Mouse (Mus musculus) testis, adult 2 months (tissue): ENCODE measurements around the gene Rhoj.

Experiments used
- CTCF ChIP-seq: fragments of 200-500 bp; IDR thresholded peaks from 2 replicates; pipeline ENCODE4 v1.5.1; 2012; ENCODE audit warnings: low read depth, mild to moderate bottlenecking, inconsistent platforms, low read length, moderate library complexity; ENCODE audit not compliant: control insufficient read depth, insufficient read depth, insufficient replicate concordance
- POLR2A ChIP-seq: fragments of 200-500 bp; IDR thresholded peaks from 2 replicates; pipeline ENCODE4 v1.6.1; 2012; ENCODE audit warnings: low read depth, mild to moderate bottlenecking, inconsistent platforms, low read length, moderate library complexity; ENCODE audit not compliant: control insufficient read depth

GRCm38 (mm10) chr12:75396616-75397015 is 88.5 kb downstream of the Rhoj start:
- no peak for TF ChIP-seq CTCF
- TF ChIP-seq POLR2A: no peak
